Mouse (Mus musculus) liver, adult 2 months (tissue): ENCODE data around the gene Rad51.

Source experiments
- CTCF ChIP-seq: fragments of 200-500 bp; IDR thresholded peaks from 2 replicates; pipeline ENCODE4 v1.5.1; 2011; ENCODE audit warnings: low read depth, low read length, control low read depth
- POLR2A ChIP-seq: fragments of 200-500 bp; IDR thresholded peaks from 2 replicates; pipeline ENCODE4 v1.6.1; 2011; ENCODE audit warnings: low read length, control low read depth; ENCODE audit not compliant: insufficient read depth; ENCODE audit errors: extremely low read depth

DNA sequence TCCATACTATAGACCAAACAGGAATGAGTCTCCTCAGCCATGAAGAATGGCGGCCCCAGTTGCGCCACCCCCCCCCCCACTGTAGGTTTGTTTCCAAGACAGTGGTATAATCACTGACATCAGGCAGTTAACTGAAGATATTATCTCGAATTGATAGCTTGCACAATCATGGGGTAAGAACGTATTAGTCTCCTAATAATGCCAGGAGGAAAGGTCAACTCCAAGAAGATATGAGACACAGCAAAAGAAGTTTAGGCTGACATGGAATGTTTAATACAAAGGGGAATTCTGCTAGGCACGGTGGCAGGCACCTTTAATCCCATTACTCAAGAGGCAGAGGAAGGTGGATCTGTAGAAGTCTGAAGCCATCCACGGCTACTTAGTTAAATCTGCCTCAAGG is 33.8 kb downstream of the Rad51 start:
- TF ChIP-seq CTCF (no peak), POLR2A (no peak)
